Mouse (Mus musculus): ENCODE results near the gene Chadl. TPM values are rescaled to one million over a fixed set of nuclear protein-coding genes. Genes with fewer than 3 reads are reported as not detected.
"Not testable (repeated sequence)": the region's sequence is repeated elsewhere in the genome, so short reads cannot be mapped to it uniquely, and the experiment has no call there.

The Chadl gene
- polyA plus RNA-seq (2015; fragmentation: Nextera tagmentation; extraction: Ambion mirVana): 1.2 and 1.7 TPM in 2 replicates

DNA sequence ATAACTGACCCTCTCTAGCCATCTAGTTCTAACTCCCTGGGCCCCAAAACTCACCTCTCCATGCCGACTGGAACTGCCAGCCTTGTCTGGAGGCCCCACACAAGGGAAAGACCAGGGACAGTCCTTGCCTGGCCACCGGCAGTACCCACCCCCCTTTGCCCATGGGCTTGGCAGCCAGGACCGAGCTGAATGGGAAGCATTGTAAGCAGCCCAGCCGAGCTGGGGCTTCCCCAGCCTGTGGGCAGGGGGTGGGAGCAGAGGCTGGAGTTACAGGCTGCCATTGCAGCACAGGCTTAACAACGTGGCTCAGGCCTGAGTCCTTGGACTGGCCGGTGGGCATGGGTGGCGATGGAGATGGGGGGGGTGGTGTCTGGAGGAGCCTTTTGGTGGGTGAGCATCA lies at the start of gene Chadl:
Gene Chadl (minus strand): TSS at position 113 of the 400 bp plus-strand sequence.
- Histone ChIP-seq H3K4me3 (ENCODE audit: low read length) (no peak within 1 kb of the TSS), H3K27me3 (ENCODE audit: control insufficient read depth, insufficient read depth, low read length) (peaks cover 29% of the 10 kb centered on the region)
- ATAC-seq (replicated peaks; ENCODE audit: extremely low read depth, insufficient read depth, low FRiP score): no peak

DNA sequence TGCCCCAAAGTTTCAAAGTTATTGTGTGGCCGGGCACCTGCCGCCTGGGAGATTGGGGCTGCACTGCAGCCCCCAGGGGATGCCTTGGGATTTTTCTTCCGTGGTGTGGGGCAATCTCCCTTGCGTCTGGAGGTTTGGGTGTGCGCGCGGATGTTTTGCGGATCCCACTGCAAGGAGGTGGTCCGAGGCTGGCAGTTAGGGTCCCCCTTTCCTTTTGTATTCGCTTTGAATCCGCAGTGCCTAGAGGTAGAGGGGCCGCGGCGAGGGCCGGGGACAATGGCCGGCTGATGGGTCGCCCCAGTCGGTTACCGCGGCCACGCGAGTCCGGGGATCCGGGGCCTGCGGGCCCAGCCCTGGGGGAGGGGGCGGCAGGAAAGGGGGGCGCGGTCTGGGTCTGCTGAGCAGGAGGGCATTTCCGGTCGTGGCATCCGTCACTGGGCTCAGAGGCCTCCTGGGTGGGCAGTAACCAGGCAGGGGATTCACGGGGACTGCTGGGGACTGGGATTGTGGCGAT lies 48.6 kb upstream of the Chadl start:
- H3K9me3 ChIP-seq (replicated peaks; ENCODE audit: control insufficient read depth, low read length): no peaks in the 10 kb centered on the region
- peak overlapping the region; percentile 98 for H3K9ac ChIP-seq (ENCODE audit: low read length)
- no peaks in the 10 kb centered on the region for H3K36me3 ChIP-seq (ENCODE audit: control insufficient read depth, insufficient read depth)
- H3K27ac ChIP-seq (ENCODE audit: low read length): peak overlapping the region; percentile 87
- ATAC-seq (replicated peaks; ENCODE audit: extremely low read depth, insufficient read depth, low FRiP score): peak; percentile 58
- H3K4me1 ChIP-seq (ENCODE audit: control insufficient read depth, insufficient read depth, low read length): peaks cover 19% of the 10 kb centered on the region
- under 1% methylated on average over 33 of the region's 33 CpGs for WGBS
- H3K27me3 ChIP-seq (ENCODE audit: control insufficient read depth, insufficient read depth, low read length): no peaks in the 10 kb centered on the region
- peak overlapping the region; percentile 81 for H3K4me3 ChIP-seq (ENCODE audit: low read length)
- H3K4me2 ChIP-seq (ENCODE audit: low read depth, low read length): peak overlapping the region; percentile 71

More for the DNA sequence above, at the start of gene Chadl:
- no peak within 1 kb of the TSS for H3K27ac ChIP-seq (ENCODE audit: low read length)
- H3K9ac ChIP-seq (ENCODE audit: low read length): no peak within 1 kb of the TSS
- no peak within 1 kb of the TSS for H3K4me2 ChIP-seq (ENCODE audit: low read depth, low read length)
- H3K9me3 ChIP-seq (replicated peaks; ENCODE audit: control insufficient read depth, low read length): no peaks in the 10 kb centered on the region
- H3K4me1 ChIP-seq (ENCODE audit: control insufficient read depth, insufficient read depth, low read length): peaks cover 10% of the 10 kb centered on the region
- H3K36me3 ChIP-seq (ENCODE audit: control insufficient read depth, insufficient read depth): no peaks in the 10 kb centered on the region
- WGBS: 55% methylated on average over 7 of the region's 7 CpGs

GRCm38 (mm10) chr15:81744992-81745600 lies 48.0 kb upstream of the Chadl start, which contains the start of the genes Zc3h7b and Rangap1:
Zc3h7b (plus strand) TSS chr15:81745057.
Rangap1 (minus strand) TSS chr15:81745530.
- ATAC-seq (replicated peaks; ENCODE audit: extremely low read depth, insufficient read depth, low FRiP score): peak; percentile 80
- Histone ChIP-seq H3K27me3 (ENCODE audit: control insufficient read depth, insufficient read depth, low read length) (no peaks in the 10 kb centered on the region), H3K36me3 (ENCODE audit: control insufficient read depth, insufficient read depth) (no peaks in the 10 kb centered on the region), H3K4me1 (ENCODE audit: control insufficient read depth, insufficient read depth, low read length) (peaks cover 16% of the 10 kb centered on the region), H3K9ac (ENCODE audit: low read length) (peak within 1 kb of the TSS; percentile 98), H3K4me2 (ENCODE audit: low read depth, low read length) (peak within 1 kb of the TSS; percentile 71), H3K27ac (ENCODE audit: low read length) (peak within 1 kb of the TSS; percentile 87), H3K4me3 (ENCODE audit: low read length) (peak within 1 kb of the TSS; percentile 81), H3K9me3 (replicated peaks; ENCODE audit: control insufficient read depth, low read length) (no peaks in the 10 kb centered on the region)
- under 1% methylated on average over 59 of the region's 65 CpGs for WGBS

DNA sequence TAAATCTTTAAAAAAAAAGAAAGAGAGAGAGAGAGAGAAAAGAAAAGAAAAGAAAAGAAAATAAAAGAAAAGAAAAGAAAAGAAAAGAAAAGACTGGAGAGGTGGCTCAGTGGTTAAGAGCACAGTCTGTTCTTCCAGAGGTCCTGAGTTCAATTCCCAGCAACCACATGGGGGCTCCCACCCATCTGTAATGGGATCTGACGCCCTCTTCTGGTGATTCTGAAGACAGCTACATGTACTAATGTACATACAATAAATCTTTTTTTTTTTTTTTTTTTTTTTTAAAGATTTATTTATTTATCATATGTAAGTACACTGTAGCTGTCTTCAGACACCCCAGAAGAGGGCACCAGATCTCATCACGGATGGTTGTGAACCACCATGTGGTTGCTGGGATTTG lies 45.3 kb upstream of the Chadl start:
- H3K4me1 ChIP-seq (ENCODE audit: control insufficient read depth, insufficient read depth, low read length): peaks cover 10% of the 10 kb centered on the region
- not testable (repeated sequence) for H3K27ac ChIP-seq (ENCODE audit: low read length); H3K9me3 ChIP-seq (replicated peaks; ENCODE audit: control insufficient read depth, low read length); H3K27me3 ChIP-seq (ENCODE audit: control insufficient read depth, insufficient read depth, low read length); H3K36me3 ChIP-seq (ENCODE audit: control insufficient read depth, insufficient read depth); ATAC-seq (replicated peaks; ENCODE audit: extremely low read depth, insufficient read depth, low FRiP score); H3K4me3 ChIP-seq (ENCODE audit: low read length); H3K4me2 ChIP-seq (ENCODE audit: low read depth, low read length); H3K9ac ChIP-seq (ENCODE audit: low read length)
- 10% methylated on average over 1 of the region's 2 CpGs for WGBS

GRCm38 (mm10) chr15:81739924-81740323 lies 42.8 kb upstream of the Chadl start:
- WGBS: 10% methylated on average over 2 of the region's 2 CpGs
- no peak overlapping the region for H3K4me3 ChIP-seq (ENCODE audit: low read length)

GRCm38 (mm10) chr15:81739296-81739695 lies 42.2 kb upstream of the Chadl start:
- no peaks in the 10 kb centered on the region for H3K9me3 ChIP-seq (replicated peaks; ENCODE audit: control insufficient read depth, low read length)
- H3K4me3 ChIP-seq (ENCODE audit: low read length): no peak overlapping the region
- H3K9ac ChIP-seq (ENCODE audit: low read length): no peak overlapping the region
- no peaks in the 10 kb centered on the region for H3K27me3 ChIP-seq (ENCODE audit: control insufficient read depth, insufficient read depth, low read length)
- H3K4me1 ChIP-seq (ENCODE audit: control insufficient read depth, insufficient read depth, low read length): peaks cover 2% of the 10 kb centered on the region; the same call in 1 of the 2 replicates
- no peak overlapping the region for H3K27ac ChIP-seq (ENCODE audit: low read length)
- ATAC-seq (replicated peaks; ENCODE audit: extremely low read depth, insufficient read depth, low FRiP score): no peak
- no peak overlapping the region for H3K4me2 ChIP-seq (ENCODE audit: low read depth, low read length)
- WGBS: 53% methylated on average over 3 of the region's 3 CpGs
- H3K36me3 ChIP-seq (ENCODE audit: control insufficient read depth, insufficient read depth): no peaks in the 10 kb centered on the region

More at GRCm38 (mm10) chr15:81739924-81740323, 42.8 kb upstream of the Chadl start:
- ATAC-seq (replicated peaks; ENCODE audit: extremely low read depth, insufficient read depth, low FRiP score): no peak
- Histone ChIP-seq H3K4me1 (ENCODE audit: control insufficient read depth, insufficient read depth, low read length) (peaks cover 5% of the 10 kb centered on the region; the same call in 1 of the 2 replicates), H3K9ac (ENCODE audit: low read length) (no peak overlapping the region), H3K4me2 (ENCODE audit: low read depth, low read length) (no peak overlapping the region), H3K27me3 (ENCODE audit: control insufficient read depth, insufficient read depth, low read length) (no peaks in the 10 kb centered on the region), H3K27ac (ENCODE audit: low read length) (no peak overlapping the region), H3K36me3 (ENCODE audit: control insufficient read depth, insufficient read depth) (no peaks in the 10 kb centered on the region), H3K9me3 (replicated peaks; ENCODE audit: control insufficient read depth, low read length) (no peaks in the 10 kb centered on the region)

DNA sequence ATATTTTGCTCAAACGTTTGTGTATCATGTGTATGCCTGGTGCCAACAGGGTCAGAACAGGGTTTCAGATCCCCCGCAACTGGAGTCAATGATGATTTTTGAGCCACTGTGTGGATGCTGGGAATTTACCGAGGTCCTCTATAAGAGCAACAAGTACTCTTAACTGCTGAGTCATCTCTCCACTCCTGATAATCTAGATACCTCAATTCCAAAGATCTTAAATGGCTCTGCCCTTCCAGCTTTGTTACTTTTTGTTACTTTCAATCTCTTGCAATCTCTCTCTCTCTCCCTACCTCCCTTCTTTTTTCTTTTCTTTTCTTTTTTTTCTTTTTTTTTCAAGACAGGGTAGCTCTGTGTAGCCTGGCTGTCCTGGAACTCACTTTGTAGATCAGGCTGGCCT lies 38.0 kb upstream of the Chadl start:
- H3K27me3 ChIP-seq (ENCODE audit: control insufficient read depth, insufficient read depth, low read length): no peaks in the 10 kb centered on the region
- ATAC-seq (replicated peaks; ENCODE audit: extremely low read depth, insufficient read depth, low FRiP score): no peak
- H3K9ac ChIP-seq (ENCODE audit: low read length): no peak overlapping the region
- H3K36me3 ChIP-seq (ENCODE audit: control insufficient read depth, insufficient read depth): no peaks in the 10 kb centered on the region
- H3K9me3 ChIP-seq (replicated peaks; ENCODE audit: control insufficient read depth, low read length): no peaks in the 10 kb centered on the region
- H3K4me3 ChIP-seq (ENCODE audit: low read length): no peak overlapping the region
- no peak overlapping the region for H3K4me2 ChIP-seq (ENCODE audit: low read depth, low read length)
- WGBS: 49% methylated on average over 3 of the region's 3 CpGs
- H3K4me1 ChIP-seq (ENCODE audit: control insufficient read depth, insufficient read depth, low read length): no peaks in the 10 kb centered on the region
- H3K27ac ChIP-seq (ENCODE audit: low read length): no peak overlapping the region

DNA sequence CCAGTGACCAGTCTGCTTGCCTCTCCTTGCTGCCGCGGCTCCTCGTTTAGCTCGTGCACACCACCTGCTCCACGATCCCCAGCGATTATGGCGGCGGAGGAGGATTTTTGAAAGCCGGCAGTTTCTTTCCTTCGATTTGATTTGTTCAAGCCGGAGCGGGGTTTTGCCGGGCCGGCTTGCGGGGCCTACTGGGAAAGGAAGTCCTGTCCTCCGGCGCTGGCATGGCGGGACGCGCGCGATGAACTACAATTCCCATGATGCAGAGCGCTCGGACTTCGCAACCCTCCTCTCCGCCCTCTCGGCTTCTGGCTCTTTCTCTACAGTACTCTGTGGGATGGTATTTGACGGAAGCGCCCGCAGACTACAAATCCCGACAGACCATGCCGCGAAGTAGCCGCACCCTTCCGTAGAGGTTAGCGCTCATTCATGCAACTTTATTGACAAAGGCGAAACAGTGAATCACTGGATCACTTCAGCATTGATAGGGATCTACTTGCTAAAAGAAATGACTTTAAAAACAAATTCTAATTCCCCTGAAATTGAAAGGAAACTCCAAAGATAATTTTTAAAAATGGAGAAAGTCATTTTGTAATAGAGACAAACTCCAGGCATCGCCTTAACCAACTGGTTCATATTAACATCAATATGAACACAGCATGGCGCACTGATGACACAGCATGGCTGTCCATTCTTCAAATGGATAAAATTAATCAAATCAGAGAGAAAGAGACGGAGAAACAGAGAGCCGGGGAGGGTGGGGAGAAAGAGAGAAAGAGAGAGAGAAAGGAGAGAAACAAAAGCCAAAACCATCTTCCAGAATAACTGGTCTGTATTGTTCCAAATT lies 32.9 kb upstream of the Chadl start:
- Histone ChIP-seq H3K4me3 (ENCODE audit: low read length) (peak overlapping the region; percentile 94), H3K27ac (ENCODE audit: low read length) (peak overlapping the region; percentile 47), H3K36me3 (ENCODE audit: control insufficient read depth, insufficient read depth) (no peaks in the 10 kb centered on the region), H3K4me1 (ENCODE audit: control insufficient read depth, insufficient read depth, low read length) (peaks cover 13% of the 10 kb centered on the region), H3K4me2 (ENCODE audit: low read depth, low read length) (peak overlapping the region; percentile 89), H3K9ac (ENCODE audit: low read length) (peak overlapping the region; percentile 94), H3K9me3 (replicated peaks; ENCODE audit: control insufficient read depth, low read length) (no peaks in the 10 kb centered on the region), H3K27me3 (ENCODE audit: control insufficient read depth, insufficient read depth, low read length) (no peaks in the 10 kb centered on the region)
- ATAC-seq (replicated peaks; ENCODE audit: extremely low read depth, insufficient read depth, low FRiP score): peak; percentile 99
- 5% methylated on average over 41 of the region's 41 CpGs for WGBS
